Comparison of ENCODE assay signal across 9 mouse cellular contexts in genomic region chr3:85917600-85917999, GRCm38 (mm10). TPM values are rescaled to one million over a fixed set of nuclear protein-coding genes. Genes with fewer than 3 reads are reported as not detected.
DNase-seq lines count a peak whose midpoint lies in the region; ATAC-seq and TF ChIP-seq lines count a peak whose summit lies in the region.
"Had no signal": no experiment of that assay in that cellular context is flagged by ENCODE, and none has a peak within 500 bp of the region (broad histone marks: within the 10 kb centered on the region; RNA-seq: fewer than 3 reads in every experiment).

No protein-coding gene starts in this region.

- WGBS in kidney, embryonic 14.5 days: 10% methylated on average over 4 of the region's 4 CpGs

- no peaks in the 10 kb centered on the region for H3K4me1 ChIP-seq in kidney, embryonic 14.5 days (ENCODE audit: control insufficient read depth, insufficient read depth, low read length)
- H3K4me1 ChIP-seq in CH12.LX (ENCODE audit: control insufficient read depth in 1 of 2, insufficient read depth in 2 of 2): no peaks in the 10 kb centered on the region
- H3K4me1 ChIP-seq: liver, embryonic 13.5 days had no signal

- no peak overlapping the region for H3K9ac ChIP-seq in kidney, embryonic 14.5 days (ENCODE audit: low read depth, low read length)
- no peak overlapping the region for H3K9ac ChIP-seq in CH12.LX (ENCODE audit: insufficient read depth, low read depth)
- H3K9ac ChIP-seq: liver, embryonic 13.5 days had no signal

- no peaks in the 10 kb centered on the region for H3K9me3 ChIP-seq in kidney, embryonic 14.5 days (ENCODE audit: control insufficient read depth, low read length)
- no peaks in the 10 kb centered on the region for H3K9me3 ChIP-seq in CH12.LX (replicated peaks; ENCODE audit: low read length)
- H3K9me3 ChIP-seq: liver, embryonic 13.5 days had no signal

- dilution Hi-C loops in CH12.LX (cut with MboI; ENCODE audit: extremely low pct_ligation_motif_present, extremely low pct_unique_long_range_greater_than_20kb, low sequenced_read_pairs): no loop called here

- no peak overlapping the region for H3K27ac ChIP-seq in kidney, embryonic 14.5 days (ENCODE audit: low read depth, low read length)
- H3K27ac ChIP-seq in CH12.LX (ENCODE audit: insufficient read depth, low read depth): no peak overlapping the region
- H3K27ac ChIP-seq: liver, embryonic 13.5 days had no signal

- in situ Hi-C loops in CH12.LX (cut with MboI; ENCODE audit: low pct_ligation_motif_present, low pct_unique_long_range_greater_than_20kb, low sequenced_read_pairs): loop anchor here (10.0 kb wide), 1 partner anchor 213 kb away; no protein-coding TSS in a partner anchor

- peak; percentile 43 to 86; a peak in 2 of 4 replicates for TF ChIP-seq CTCF in CH12.LX (conservative IDR thresholded peaks at IDR 0.05 in 1 of 2, IDR thresholded peaks at IDR 0.05 in 1 of 2; ENCODE audit: low read depth in 2 of 2, low read length in 2 of 2)

- H3K27me3 ChIP-seq in kidney, embryonic 14.5 days (ENCODE audit: control insufficient read depth, insufficient read depth, low read length): no peaks in the 10 kb centered on the region
- no peaks in the 10 kb centered on the region for H3K27me3 ChIP-seq in CH12.LX (replicated peaks)
- H3K27me3 ChIP-seq: liver, embryonic 13.5 days had no signal

- H3K4me3 ChIP-seq in kidney, embryonic 14.5 days (ENCODE audit: low read length): no peak overlapping the region
- no peak overlapping the region for H3K4me3 ChIP-seq in CH12.LX (replicated peaks in 1 of 3; ENCODE audit: low read depth in 2 of 3, low read length in 2 of 3, poor library complexity in 1 of 3)
- H3K4me3 ChIP-seq: liver, embryonic 13.5 days had no signal

- TF ChIP-seq POLR2A in CH12.LX (IDR thresholded peaks at IDR 0.05; ENCODE audit: low read depth, low read length): no peak

- no peak for TF ChIP-seq EP300 in CH12.LX (IDR thresholded peaks at IDR 0.05; ENCODE audit: low read length)

- H3K79me2 ChIP-seq in CH12.LX (replicated peaks; ENCODE audit: control insufficient read depth, extremely low read depth, insufficient read depth, poor library complexity, severe bottlenecking): no peaks in the 10 kb centered on the region

- TF ChIP-seq RAD21 in CH12.LX (IDR thresholded peaks at IDR 0.05; ENCODE audit: low read depth, low read length): peak; percentile 80

- no peak overlapping the region for H3K4me2 ChIP-seq in kidney, embryonic 14.5 days (replicated peaks; ENCODE audit: low read depth, low read length)
- H3K4me2 ChIP-seq in CH12.LX (ENCODE audit: insufficient read depth, low read depth, poor library complexity, severe bottlenecking): no peak overlapping the region
- H3K4me2 ChIP-seq: liver, embryonic 13.5 days had no signal

- H3K36me3 ChIP-seq in kidney, embryonic 14.5 days (ENCODE audit: control insufficient read depth, insufficient read depth, low read length): no peaks in the 10 kb centered on the region
- H3K36me3 ChIP-seq in CH12.LX (replicated peaks in 1 of 2; ENCODE audit: control insufficient read depth in 1 of 2, insufficient read depth in 1 of 2, low read length in 1 of 2): no peaks in the 10 kb centered on the region
- H3K36me3 ChIP-seq: liver, embryonic 13.5 days had no signal

- peak; percentile 58 for DNase-seq in kidney, adult 18-20 months
- DNase-seq in CH12.LX (ENCODE audit: extremely low read depth) (peak; percentile 31), R1 (ENCODE audit: low read depth, low spot score) (peak; percentile 54)
- DNase-seq in embryo, embryonic 11 days: peak; percentile 47
- DNase-seq in layer of hippocampus, adult 9-10 months (ENCODE audit: low spot score): peak; percentile 33
- DNase-seq in right cerebral cortex, postnatal 14 days: peak; percentile 22
- DNase-seq in thymus, postnatal 10 days (ENCODE audit: low spot score in 2 of 2): no peak
- DNase-seq: liver, embryonic 13.5 days had no signal

- no peak for ATAC-seq in kidney, embryonic 14.5 days (ENCODE audit: low FRiP score, low TSS enrichment)

TF ChIP-seq in CH12.LX, 34 proteins besides CTCF, POLR2A, EP300 and RAD21:
- no peak for TF ChIP-seq MAFK (IDR thresholded peaks at IDR 0.05; ENCODE audit: insufficient replicate concordance, low read length)
- no peak for TF ChIP-seq RCOR1 (conservative IDR thresholded peaks at IDR 0.05; ENCODE audit: low read depth, low read length)
- peak; percentile 29; the same call in 1 of the 2 replicates for TF ChIP-seq ZC3H11A (IDR thresholded peaks at IDR 0.05; ENCODE audit: low read depth, low read length)
- peak; percentile 91 for TF ChIP-seq SMC3 (IDR thresholded peaks at IDR 0.05; ENCODE audit: low read depth, low read length)
- no peak for TF ChIP-seq USF2 (conservative IDR thresholded peaks at IDR 0.05; ENCODE audit: low read depth, low read length)

RNA-seq across cellular contexts. Expression of gene Gm37240, which starts 30.3 kb away (rescaled TPM):
- polyA plus RNA-seq in kidney, embryonic 14.5 days (2014; fragmentation: Nextera tagmentation; extraction: Ambion mirVana): 5.8 and 15.1 TPM in 2 replicates
- total RNA-seq in CH12.LX (2012; rRNA removed) (0.08 and 0.17 TPM in 2 replicates), CH12.LX (2014; rRNA removed) (0.14 and 0.19 TPM in 2 replicates)
- polyA plus RNA-seq in CH12.LX (2012; ENCODE audit: insufficient read length, low read depth): 0.14 TPM in 1 of 2 replicates, not detected in the other

RNA-seq across cellular contexts. Expression of gene Glt28d2, which starts 30.3 kb away (rescaled TPM):
- 1.8 and 2.6 TPM in 2 replicates for polyA plus RNA-seq in kidney, embryonic 14.5 days (2014; fragmentation: Nextera tagmentation; extraction: Ambion mirVana)
- total RNA-seq in CH12.LX (2012; rRNA removed): 0.04 and 0.08 TPM in 2 replicates
- 0.08 TPM in 1 of 2 replicates, not detected in the other for total RNA-seq in CH12.LX (2014; rRNA removed)
- 0.10 TPM in 1 of 2 replicates, not detected in the other for polyA plus RNA-seq in CH12.LX (2012; ENCODE audit: insufficient read length, low read depth)

RNA-seq across cellular contexts. Expression of gene Sh3d19, which starts 53.3 kb away (rescaled TPM):
- polyA plus RNA-seq in kidney, embryonic 14.5 days (2014; fragmentation: Nextera tagmentation; extraction: Ambion mirVana): 27.7 and 39.9 TPM in 2 replicates
- total RNA-seq in CH12.LX (2012; rRNA removed) (0.63 and 0.76 TPM in 2 replicates), CH12.LX (2014; rRNA removed) (0.16 TPM in 2 replicates)
- 0.33 and 0.42 TPM in 2 replicates for polyA plus RNA-seq in CH12.LX (2012; ENCODE audit: insufficient read length, low read depth)

Comparison
In these comparisons a context has a peak if more than half of its experiments do, and no peak if none do; other contexts are left out.
1. DNase-seq: peak in kidney, adult 18-20 months (single experiment), CH12.LX (single experiment), R1 (single experiment), embryo, embryonic 11 days (single experiment), layer of hippocampus, adult 9-10 months (single experiment) and right cerebral cortex, postnatal 14 days (single experiment); none in thymus, postnatal 10 days (0 of 2).
2. RNA of gene Sh3d19, which starts 53.3 kb away (polyA plus RNA-seq): 27.7 to 39.9 TPM in kidney, embryonic 14.5 days; 0.33 to 0.42 TPM in CH12.LX; every median in the first group is over 10 times any median in the second.